Mouse (Mus musculus) thymus, adult 2 months (tissue): ENCODE results near the gene Dyrk2.

Experiments
- CTCF ChIP-seq: fragments of 200-500 bp; IDR thresholded peaks from 2 replicates; pipeline ENCODE4 v1.5.1; 2012; ENCODE audit warnings: mild to moderate bottlenecking, control low read depth, low read length, moderate library complexity, borderline replicate concordance; ENCODE audit not compliant: control insufficient read depth, poor library complexity, insufficient read depth; ENCODE audit errors: extremely low read depth
- POLR2A ChIP-seq: fragments of 200-500 bp; IDR thresholded peaks from 2 replicates; pipeline ENCODE4 v1.6.1; 2012; ENCODE audit warnings: mild to moderate bottlenecking, low read length, control low read depth, moderate library complexity; ENCODE audit not compliant: control insufficient read depth, poor library complexity, insufficient read depth; ENCODE audit errors: extremely low read depth

- TF ChIP-seq CTCF (no peak), POLR2A (no peak)
Measured at GRCm38 (mm10) chr10:118837636-118838035, 32.4 kb downstream of the Dyrk2 start.
